Mouse (Mus musculus): ENCODE measurements around the gene Dap.

- peak; percentile 37; the same call in 1 of the 2 replicates for TF ChIP-seq CTCF (IDR thresholded peaks at IDR 0.05; ENCODE audit: control insufficient read depth, insufficient read depth, low read length)
- TF ChIP-seq POLR2A (IDR thresholded peaks at IDR 0.05; ENCODE audit: borderline replicate concordance, control insufficient read depth, low read depth, low read length), result no peak
These were observed 2.4 kb downstream of the Dap start for GRCm38 (mm10) chr15:31226464-31226863.
